Mouse (Mus musculus) cortical plate, adult 2 months (tissue): ENCODE data around the gene Rfx1.

Source experiments
- CTCF ChIP-seq: fragments of 200-500 bp; IDR thresholded peaks from 2 replicates; pipeline ENCODE4 v1.5.1; 2011; ENCODE audit warnings: mild to moderate bottlenecking, control low read depth, low read length; ENCODE audit not compliant: insufficient read depth; ENCODE audit errors: extremely low read depth
- POLR2A ChIP-seq: fragments of 200-500 bp; IDR thresholded peaks from 2 replicates; pipeline ENCODE4 v1.6.1; 2011; ENCODE audit warnings: mild to moderate bottlenecking, low read length, control low read depth; ENCODE audit not compliant: insufficient read depth; ENCODE audit errors: extremely low read depth

GRCm38 (mm10) chr8:84104697-84105609 lies 38.3 kb downstream of the Rfx1 start, which contains the start of gene Dcaf15:
- TF ChIP-seq CTCF: no peak
- TF ChIP-seq POLR2A: peak; percentile 67; the same call in 1 of the 2 replicates
